Mouse (Mus musculus): ENCODE measurements around the gene Abraxas2. TPM values are rescaled to one million over a fixed set of nuclear protein-coding genes. Genes with fewer than 3 reads are reported as not detected.

The Abraxas2 gene
- 100 to 1,000 TPM in 6 of 26 experiments, 10 to 100 TPM in 20; 38.2 to 126 (median 79.0) TPM for total RNA-seq (2018; cell fraction: chromatin; rRNA removed)
- total RNA-seq (2018; cell fraction: cytosol; rRNA removed): 10 to 100 TPM; 38.1 to 64.3 (median 54.7) TPM
- total RNA-seq (2018; cell fraction: nucleus; rRNA removed): 100 to 1,000 TPM in 1 of 26 experiments, 10 to 100 TPM in 25; 31.4 to 113 (median 66.4) TPM
- polyA plus RNA-seq (2018): 45.4 to 73.6 TPM (median 47.0 TPM) in 3 replicates

DNA sequence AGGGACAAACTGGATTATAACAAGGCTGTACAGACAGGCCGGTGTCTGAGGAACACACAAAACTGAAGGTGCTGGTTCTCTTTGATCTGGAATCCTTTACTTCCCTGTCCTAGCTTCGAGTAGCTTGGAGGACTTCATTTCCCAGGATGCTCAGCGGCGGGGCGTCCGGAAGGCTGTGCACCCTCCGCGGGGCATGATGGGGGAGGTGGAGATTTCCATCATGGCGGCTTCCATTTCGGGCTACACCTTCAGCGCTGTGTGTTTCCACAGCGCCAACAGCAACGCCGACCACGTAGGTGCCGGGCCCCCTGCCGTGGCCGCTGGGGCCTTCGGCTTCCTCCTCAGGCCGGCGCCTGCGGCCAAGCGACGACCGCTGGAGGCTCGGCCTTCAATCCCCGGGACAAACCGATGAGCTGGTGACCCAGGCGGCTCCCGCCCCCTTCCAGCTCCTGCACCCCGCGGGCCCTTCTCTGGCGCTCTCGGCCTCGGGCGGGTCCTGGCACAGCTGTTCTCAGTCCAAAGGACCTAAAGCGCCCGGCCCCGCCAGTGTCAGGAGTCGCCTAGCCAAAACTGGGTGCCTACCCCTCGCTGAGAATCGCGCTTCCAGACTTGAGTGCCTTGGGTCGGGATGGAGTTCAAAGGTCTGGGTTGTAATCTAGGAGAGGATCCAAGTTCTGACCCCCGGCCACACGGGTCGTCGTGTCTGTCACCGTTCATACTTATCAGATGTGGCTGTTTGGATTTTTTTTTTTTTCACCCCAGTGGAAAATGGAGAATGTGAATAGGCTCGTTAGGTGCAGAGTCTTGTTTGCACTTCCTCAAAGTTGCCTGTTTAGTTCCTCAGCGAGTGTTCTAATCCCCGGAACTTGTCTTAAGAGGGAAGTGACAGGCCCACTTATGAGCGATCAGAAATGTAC is at the start of gene Abraxas2:
Gene Abraxas2 (plus strand): TSS at position 184 of the 917 bp plus-strand sequence.
- under 1% methylated on average over 53 of the region's 53 CpGs for WGBS (ENCODE audit: missing documents)
- Histone ChIP-seq H3K79me2 (ENCODE audit: inconsistent target) (peaks cover 46% of the 10 kb centered on the region), H3K27ac (peak within 1 kb of the TSS; percentile 83), H3K36me3 (ENCODE audit: inconsistent target) (no peaks in the 10 kb centered on the region), H3K4me3 (ENCODE audit: inconsistent target) (peak within 1 kb of the TSS; percentile 74)

GRCm38 (mm10) chr7:132809721-132810120 is 49.3 kb upstream of the Abraxas2 start:
- Histone ChIP-seq H3K4me3 (ENCODE audit: inconsistent target) (no peak overlapping the region), H3K36me3 (ENCODE audit: inconsistent target) (no peaks in the 10 kb centered on the region), H3K27ac (no peak overlapping the region), H3K79me2 (ENCODE audit: inconsistent target) (peaks cover 82% of the 10 kb centered on the region)
- 83% methylated on average over 6 of the region's 6 CpGs for WGBS (ENCODE audit: missing documents)

- WGBS (ENCODE audit: missing documents): 68% methylated on average over 4 of the region's 6 CpGs
- peaks cover 75% of the 10 kb centered on the region for H3K79me2 ChIP-seq (ENCODE audit: inconsistent target)
- no peak overlapping the region for H3K4me3 ChIP-seq (ENCODE audit: inconsistent target)
- H3K36me3 ChIP-seq (ENCODE audit: inconsistent target): no peaks in the 10 kb centered on the region
- no peak overlapping the region for H3K27ac ChIP-seq
These were observed 48.7 kb upstream of the Abraxas2 start for GRCm38 (mm10) chr7:132810368-132810767.

GRCm38 (mm10) chr7:132810879-132811278 is 48.1 kb upstream of the Abraxas2 start:
- peaks cover 70% of the 10 kb centered on the region for H3K79me2 ChIP-seq (ENCODE audit: inconsistent target)
- H3K27ac ChIP-seq: peak overlapping the region; percentile 78
- 100% methylated on average over 1 of the region's 1 CpGs for WGBS (ENCODE audit: missing documents)
- no peaks in the 10 kb centered on the region for H3K36me3 ChIP-seq (ENCODE audit: inconsistent target)
- no peak overlapping the region for H3K4me3 ChIP-seq (ENCODE audit: inconsistent target)

- WGBS (ENCODE audit: missing documents): 6% methylated on average over 23 of the region's 23 CpGs
- H3K4me3 ChIP-seq (ENCODE audit: inconsistent target): peak overlapping the region; percentile 74
- H3K27ac ChIP-seq: peak overlapping the region; percentile 78
- no peaks in the 10 kb centered on the region for H3K36me3 ChIP-seq (ENCODE audit: inconsistent target)
- peaks cover 59% of the 10 kb centered on the region for H3K79me2 ChIP-seq (ENCODE audit: inconsistent target)
These were observed 47.1 kb upstream of the Abraxas2 start for GRCm38 (mm10) chr7:132811716-132812618.

GRCm38 (mm10) chr7:132812619-132813415 is 46.2 kb upstream of the Abraxas2 start:
- H3K36me3 ChIP-seq (ENCODE audit: inconsistent target): no peaks in the 10 kb centered on the region
- peak overlapping the region; percentile 78 for H3K27ac ChIP-seq
- peak overlapping the region; percentile 74 for H3K4me3 ChIP-seq (ENCODE audit: inconsistent target)
- under 1% methylated on average over 57 of the region's 59 CpGs for WGBS (ENCODE audit: missing documents)
- peaks cover 51% of the 10 kb centered on the region for H3K79me2 ChIP-seq (ENCODE audit: inconsistent target)

DNA sequence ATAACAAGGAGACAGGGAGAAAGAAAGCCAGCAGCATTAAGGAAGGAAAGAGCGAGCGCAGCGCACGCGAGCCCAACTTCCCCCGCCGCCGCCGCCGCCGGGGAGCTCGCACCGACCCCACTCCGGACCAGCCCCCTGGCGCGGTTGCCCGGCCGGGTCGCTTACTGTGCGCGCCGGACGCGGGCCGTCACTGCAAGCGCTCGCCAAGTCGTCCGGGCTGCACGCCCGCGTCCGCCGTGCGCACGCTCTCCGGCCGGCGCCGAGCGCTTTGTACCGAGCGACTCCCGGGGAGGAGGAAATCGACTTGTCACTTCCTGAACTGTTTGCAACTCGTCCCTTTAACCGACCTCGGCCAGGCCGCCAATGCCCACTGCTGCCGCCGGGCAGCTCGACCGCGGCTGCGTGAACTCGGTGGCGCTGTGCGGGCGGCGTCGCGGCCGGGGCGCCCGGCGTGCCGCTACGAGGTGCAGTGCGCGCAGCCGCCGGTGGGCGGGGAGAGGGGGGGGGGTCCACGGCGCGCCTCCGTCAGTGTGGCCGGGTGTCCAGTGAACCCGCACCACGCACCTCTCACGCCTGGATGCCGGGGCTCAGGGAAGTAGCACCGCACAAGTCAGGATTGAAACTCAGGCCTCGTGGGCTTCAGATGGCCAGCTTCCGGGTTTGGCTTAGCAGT is 45.5 kb upstream of the Abraxas2 start, which contains the start of gene Fam53b:
Gene Fam53b (minus strand): TSS at position 471 of the 673 bp plus-strand sequence.
- Histone ChIP-seq H3K79me2 (ENCODE audit: inconsistent target) (peaks cover 44% of the 10 kb centered on the region), H3K4me3 (ENCODE audit: inconsistent target) (peak within 1 kb of the TSS; percentile 74), H3K36me3 (ENCODE audit: inconsistent target) (no peaks in the 10 kb centered on the region), H3K27ac (peak within 1 kb of the TSS; percentile 78)
- 1% methylated on average over 69 of the region's 85 CpGs for WGBS (ENCODE audit: missing documents)

DNA sequence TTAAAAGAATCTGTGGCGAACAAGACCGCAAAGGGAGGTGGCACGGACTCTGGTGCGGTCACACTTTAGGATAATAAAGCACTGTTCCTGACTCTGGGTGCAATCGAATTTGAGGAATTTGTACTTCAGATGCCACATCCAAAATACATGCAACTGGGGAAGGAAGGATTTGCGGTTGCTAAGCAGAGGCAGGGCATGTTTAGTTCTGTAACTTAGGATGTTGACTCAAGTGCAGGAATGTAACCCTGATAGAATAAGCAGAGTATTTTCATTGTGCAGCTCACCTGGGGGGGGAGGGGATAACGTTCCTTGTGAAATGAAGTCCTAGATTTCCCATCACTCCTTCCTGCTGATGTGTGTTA is 45.0 kb upstream of the Abraxas2 start:
- H3K27ac ChIP-seq: peak overlapping the region; percentile 67
- H3K36me3 ChIP-seq (ENCODE audit: inconsistent target): no peaks in the 10 kb centered on the region
- H3K4me3 ChIP-seq (ENCODE audit: inconsistent target): peak overlapping the region; percentile 53
- H3K79me2 ChIP-seq (ENCODE audit: inconsistent target): peaks cover 38% of the 10 kb centered on the region
- 5% methylated on average over 7 of the region's 7 CpGs for WGBS (ENCODE audit: missing documents)

DNA sequence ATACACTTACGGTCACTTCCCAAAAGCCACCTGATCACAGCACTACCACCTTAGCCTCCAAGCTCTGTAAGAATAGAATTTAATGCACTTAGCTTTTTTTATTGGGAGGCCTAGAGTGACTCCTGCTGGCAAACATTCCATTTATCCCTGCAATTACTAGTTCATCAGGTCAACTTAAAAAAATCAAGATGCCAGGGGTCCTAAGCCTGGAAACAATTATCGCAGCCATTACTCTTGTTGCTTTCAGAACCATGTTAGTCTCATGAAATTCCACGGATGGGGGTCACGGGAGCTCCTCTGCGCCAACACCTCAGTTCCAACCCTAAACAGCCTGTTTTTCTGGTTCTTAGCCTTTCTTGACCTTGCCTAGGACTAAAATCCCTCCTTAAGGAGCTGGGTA is 43.9 kb upstream of the Abraxas2 start:
- 91% methylated on average over 5 of the region's 5 CpGs for WGBS (ENCODE audit: missing documents)
- no peak overlapping the region for H3K27ac ChIP-seq
- H3K4me3 ChIP-seq (ENCODE audit: inconsistent target): no peak overlapping the region
- no peaks in the 10 kb centered on the region for H3K36me3 ChIP-seq (ENCODE audit: inconsistent target)
- H3K79me2 ChIP-seq (ENCODE audit: inconsistent target): peaks cover 28% of the 10 kb centered on the region

DNA sequence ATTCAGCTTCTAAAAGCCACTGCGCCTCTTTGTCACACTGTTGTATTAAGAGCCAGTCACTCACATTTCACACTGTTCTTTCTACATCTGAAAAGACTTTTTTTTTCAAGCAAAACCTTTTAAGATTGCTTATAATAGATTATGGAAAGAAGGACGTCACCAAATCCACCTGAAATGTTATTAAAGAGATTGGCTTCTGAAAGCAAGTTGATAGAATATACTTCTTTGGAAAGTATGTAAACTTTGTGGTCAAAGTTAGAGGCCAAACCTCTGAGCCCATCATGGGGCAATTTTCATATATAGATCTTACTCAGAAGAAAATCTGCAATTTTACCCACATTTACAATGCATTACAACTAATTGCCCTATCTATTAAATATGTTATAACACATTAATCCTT is 42.5 kb upstream of the Abraxas2 start:
- Histone ChIP-seq H3K27ac (no peak overlapping the region), H3K4me3 (ENCODE audit: inconsistent target) (no peak overlapping the region), H3K36me3 (ENCODE audit: inconsistent target) (no peaks in the 10 kb centered on the region), H3K79me2 (ENCODE audit: inconsistent target) (peaks cover 14% of the 10 kb centered on the region)
- 94% methylated on average over 2 of the region's 2 CpGs for WGBS (ENCODE audit: missing documents)

DNA sequence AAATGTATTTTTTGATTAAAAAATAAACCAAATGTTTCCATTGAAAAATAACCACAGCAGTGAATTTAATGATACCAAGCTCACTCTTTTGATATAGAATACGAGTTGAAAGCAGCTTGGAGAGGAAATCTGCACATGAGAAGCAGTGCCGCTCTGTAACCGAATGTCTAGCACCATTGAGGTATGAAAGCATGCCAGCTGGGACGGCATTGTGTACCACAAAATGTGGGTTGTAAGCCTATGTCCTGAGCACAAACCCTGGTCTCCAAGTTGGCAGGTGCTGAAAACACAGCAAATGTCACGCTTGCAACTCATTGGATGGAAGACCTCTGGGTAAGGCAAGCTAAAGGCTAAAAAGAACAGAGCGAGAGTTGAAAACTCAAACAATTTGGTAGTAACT is 42.0 kb upstream of the Abraxas2 start:
- Histone ChIP-seq H3K4me3 (ENCODE audit: inconsistent target) (no peak overlapping the region), H3K27ac (no peak overlapping the region), H3K36me3 (ENCODE audit: inconsistent target) (no peaks in the 10 kb centered on the region), H3K79me2 (ENCODE audit: inconsistent target) (peaks cover 9% of the 10 kb centered on the region)
- WGBS (ENCODE audit: missing documents): 95% methylated on average over 6 of the region's 6 CpGs

DNA sequence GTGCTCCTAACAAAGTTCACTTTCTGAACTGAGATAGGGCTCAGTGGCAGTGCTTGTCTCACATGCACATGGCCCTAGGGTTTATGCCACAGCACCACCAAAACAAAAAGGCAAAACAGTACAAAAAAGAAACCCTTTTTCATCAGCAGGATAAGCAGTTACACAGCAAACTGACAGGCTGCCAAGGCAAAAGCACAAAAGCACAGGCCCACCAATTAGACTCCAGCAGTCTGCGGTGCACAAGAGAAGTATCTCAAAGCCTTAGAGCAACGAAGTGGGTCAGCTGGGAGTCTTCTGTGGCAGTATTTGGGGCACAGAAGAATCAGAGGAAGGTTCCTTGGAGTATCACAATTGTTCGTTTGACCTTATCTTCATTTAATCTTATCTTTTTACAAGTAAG is 38.3 kb upstream of the Abraxas2 start:
- Histone ChIP-seq H3K27ac (no peak overlapping the region), H3K79me2 (ENCODE audit: inconsistent target) (no peaks in the 10 kb centered on the region), H3K4me3 (ENCODE audit: inconsistent target) (no peak overlapping the region), H3K36me3 (ENCODE audit: inconsistent target) (no peaks in the 10 kb centered on the region)
- WGBS (ENCODE audit: missing documents): 93% methylated on average over 3 of the region's 3 CpGs

DNA sequence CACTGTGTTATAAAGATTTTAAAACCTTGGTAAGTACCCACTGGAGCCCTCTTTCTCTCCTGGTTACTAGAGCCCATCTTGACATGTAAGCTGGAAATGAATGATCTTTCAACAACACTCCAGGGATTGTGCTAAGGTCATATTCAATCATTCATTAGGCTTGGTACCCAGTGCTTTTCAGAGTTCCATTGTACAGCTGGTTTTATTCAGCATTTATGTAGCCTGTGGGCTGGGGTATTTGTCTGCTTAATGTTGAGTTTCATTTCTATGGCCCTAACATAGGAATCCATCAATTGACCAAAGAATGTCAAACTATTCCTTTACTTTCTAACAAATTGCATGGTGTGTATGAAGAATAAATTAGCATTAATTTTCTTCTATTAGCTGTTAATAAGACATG is 35.2 kb upstream of the Abraxas2 start:
- Histone ChIP-seq H3K4me3 (ENCODE audit: inconsistent target) (no peak overlapping the region), H3K27ac (0 out of 2 replicates have a peak overlapping the region, but pooled peaks have one; percentile 1), H3K79me2 (ENCODE audit: inconsistent target) (no peaks in the 10 kb centered on the region), H3K36me3 (ENCODE audit: inconsistent target) (no peaks in the 10 kb centered on the region)
